Mouse (Mus musculus) liver, embryonic 14.5 days (tissue): ENCODE data around the gene Ap1m1.

Experiments
- CTCF ChIP-seq: IDR thresholded peaks from 2 replicates; pipeline ENCODE4 v1.5.1; 2016; ENCODE audit warnings: antibody characterized with exemption, low read depth, control low read depth
- EP300 ChIP-seq: IDR thresholded peaks from 2 replicates; pipeline ENCODE4 v1.6.1; 2016; ENCODE audit warnings: antibody characterized with exemption, low read depth

DNA sequence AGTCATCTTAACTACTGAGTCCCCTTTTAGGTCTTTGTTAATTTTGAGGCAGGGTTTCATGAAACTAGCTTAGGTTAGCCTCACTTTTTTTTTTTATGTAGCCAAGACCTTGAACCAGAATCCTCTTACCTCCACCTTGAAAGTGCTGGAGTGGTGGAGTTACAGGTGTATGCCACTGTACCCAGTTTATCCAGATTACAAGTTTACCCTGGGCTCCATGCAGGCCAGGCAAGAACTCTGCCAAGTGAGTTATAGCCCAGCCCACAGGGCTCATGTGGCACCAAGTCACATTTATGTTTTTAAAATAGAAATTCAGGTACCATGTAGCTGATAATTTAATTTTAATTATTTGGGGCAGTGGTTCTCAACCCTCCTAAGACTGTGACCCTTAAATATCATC lies 21.6 kb downstream of the Ap1m1 start:
- TF ChIP-seq CTCF (no peak), EP300 (no peak)
